Mouse (Mus musculus): ENCODE data around the gene Uvssa. TPM values are rescaled to one million over a fixed set of nuclear protein-coding genes. Genes with fewer than 3 reads are reported as not detected.

The Uvssa gene
- polyA plus RNA-seq, 1 experiment from 2014 or later: 5.7 TPM

DNA sequence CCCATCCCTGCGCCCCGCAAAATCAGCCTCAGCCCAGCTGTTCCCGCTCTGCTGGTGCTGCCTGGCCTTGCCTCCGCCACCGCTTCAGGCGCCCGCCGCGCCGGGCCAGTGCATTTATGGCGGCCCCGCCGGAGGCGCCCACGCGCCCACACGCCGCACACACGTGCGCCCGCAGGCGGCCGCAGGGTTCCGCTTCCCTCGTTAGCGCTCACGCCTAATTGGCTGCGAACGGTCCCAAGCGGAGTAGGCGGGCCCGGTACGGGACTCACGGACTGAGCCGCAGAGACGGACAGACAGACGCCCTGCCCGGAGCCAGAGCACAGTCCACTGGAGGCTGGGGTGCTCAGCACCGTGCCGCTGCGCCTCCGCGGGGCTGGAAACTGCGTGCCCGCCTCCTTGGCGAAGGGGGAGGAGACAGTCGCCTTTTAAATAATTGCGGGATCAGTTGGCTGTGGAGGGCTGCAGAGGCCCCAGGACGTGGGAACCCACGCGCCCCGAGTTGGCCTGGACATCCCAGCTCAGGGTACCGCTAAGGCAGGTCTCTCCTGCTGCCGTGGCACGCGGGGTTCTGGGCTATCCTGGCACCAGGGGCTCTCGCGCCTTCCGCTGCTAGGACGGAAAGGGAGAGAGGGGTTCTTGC, 55.9 kb downstream of the Uvssa start:
- H3K27ac ChIP-seq (ENCODE audit: low read length): no peak overlapping the region
- ATAC-seq: no peak

DNA sequence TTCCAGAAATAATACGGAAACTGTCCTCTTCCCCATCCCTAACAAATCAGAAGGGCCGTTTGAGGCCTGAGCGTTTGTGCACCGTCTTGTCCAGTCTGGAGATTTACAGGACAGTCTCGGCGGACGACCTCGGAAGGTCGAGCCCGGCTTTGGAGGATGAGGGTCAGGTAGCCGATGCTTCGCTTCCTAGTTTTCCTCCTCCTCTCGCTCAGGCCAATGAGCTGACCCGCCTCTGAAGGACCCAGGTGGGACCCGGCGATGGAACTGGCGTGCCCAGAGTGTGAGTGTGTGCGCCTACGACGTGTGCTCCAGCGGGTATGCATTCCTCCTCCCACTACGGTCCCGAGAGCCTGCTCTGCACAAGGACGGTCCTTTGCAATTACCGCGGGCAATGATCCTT, 56.8 kb downstream of the Uvssa start:
- Histone ChIP-seq H3K27ac (ENCODE audit: low read length) (no peak overlapping the region), H3K9me3 (ENCODE audit: control insufficient read depth, low read length) (no peaks in the 10 kb centered on the region), H3K4me2 (ENCODE audit: low read depth, low read length) (no peak overlapping the region), H3K4me3 (ENCODE audit: low read length) (no peak overlapping the region), H3K27me3 (replicated peaks; ENCODE audit: control insufficient read depth, insufficient read depth, low read length) (peaks cover 78% of the 10 kb centered on the region), H3K36me3 (ENCODE audit: control insufficient read depth, insufficient read depth, low read length) (no peaks in the 10 kb centered on the region), H3K9ac (ENCODE audit: low read depth, low read length) (no peak overlapping the region), H3K4me1 (ENCODE audit: control insufficient read depth, insufficient read depth, low read length) (peaks cover 18% of the 10 kb centered on the region)
- 3% methylated on average over 26 of the region's 26 CpGs for WGBS
- no peak for ATAC-seq

More for the DNA sequence above, 55.9 kb downstream of the Uvssa start:
- no peaks in the 10 kb centered on the region for H3K9me3 ChIP-seq (ENCODE audit: control insufficient read depth, low read length)
- no peaks in the 10 kb centered on the region for H3K36me3 ChIP-seq (ENCODE audit: control insufficient read depth, insufficient read depth, low read length)
- H3K4me3 ChIP-seq (ENCODE audit: low read length): peak overlapping the region; percentile 18
- H3K4me2 ChIP-seq (ENCODE audit: low read depth, low read length): no peak overlapping the region
- peaks cover 18% of the 10 kb centered on the region for H3K4me1 ChIP-seq (ENCODE audit: control insufficient read depth, insufficient read depth, low read length)
- H3K9ac ChIP-seq (ENCODE audit: low read depth, low read length): no peak overlapping the region
- 1% methylated on average over 60 of the region's 60 CpGs for WGBS
- H3K27me3 ChIP-seq (replicated peaks; ENCODE audit: control insufficient read depth, insufficient read depth, low read length): peaks cover 87% of the 10 kb centered on the region

DNA sequence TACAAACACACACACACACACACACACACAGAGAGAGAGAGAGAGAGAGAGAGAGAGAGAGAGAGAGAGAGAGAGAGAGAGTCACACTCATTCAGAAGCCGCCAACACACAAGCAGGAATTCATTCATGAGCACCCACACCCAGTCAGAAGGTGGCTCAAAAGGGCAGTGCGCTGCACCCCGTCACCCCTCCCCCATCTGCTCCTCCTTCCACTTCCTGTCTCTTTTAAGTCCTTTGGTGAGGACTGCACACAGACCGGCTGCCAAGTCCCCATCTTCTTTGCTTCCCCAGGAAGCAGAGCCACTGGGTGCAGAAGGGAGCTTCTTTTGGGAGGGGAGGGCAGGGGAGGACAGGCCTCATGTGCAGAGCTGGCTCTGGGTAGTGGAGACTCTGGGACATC, 57.6 kb downstream of the Uvssa start:
- no peak overlapping the region for H3K27ac ChIP-seq (ENCODE audit: low read length)
- H3K9ac ChIP-seq (ENCODE audit: low read depth, low read length): no peak overlapping the region
- no peak overlapping the region for H3K4me2 ChIP-seq (ENCODE audit: low read depth, low read length)
- H3K9me3 ChIP-seq (ENCODE audit: control insufficient read depth, low read length): no peaks in the 10 kb centered on the region
- peaks cover 14% of the 10 kb centered on the region for H3K4me1 ChIP-seq (ENCODE audit: control insufficient read depth, insufficient read depth, low read length)
- no peak overlapping the region for H3K4me3 ChIP-seq (ENCODE audit: low read length)
- no peaks in the 10 kb centered on the region for H3K36me3 ChIP-seq (ENCODE audit: control insufficient read depth, insufficient read depth, low read length)
- WGBS: 4% methylated on average over 4 of the region's 4 CpGs
- no peak for ATAC-seq
- peaks cover 70% of the 10 kb centered on the region for H3K27me3 ChIP-seq (replicated peaks; ENCODE audit: control insufficient read depth, insufficient read depth, low read length)

DNA sequence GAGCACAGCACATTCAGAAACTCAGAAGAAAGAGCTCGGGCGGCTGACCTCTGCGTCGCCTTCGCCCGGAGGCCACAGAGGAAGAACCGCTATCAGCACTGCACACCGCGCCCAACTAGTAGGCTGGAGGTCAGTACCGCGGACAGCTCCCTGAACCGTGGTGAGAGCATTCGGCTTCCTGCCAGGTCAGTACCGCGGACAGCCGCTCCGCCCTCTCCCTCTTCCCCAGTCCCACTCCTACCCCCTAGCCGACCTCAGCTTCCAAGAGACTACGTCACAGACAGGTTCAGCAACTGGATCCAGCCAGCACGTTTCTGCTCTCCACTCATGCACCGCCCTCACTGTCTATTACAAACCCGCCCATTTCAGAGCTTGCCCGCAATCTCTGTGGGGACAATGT, 59.9 kb downstream of the Uvssa start:
- Histone ChIP-seq H3K4me2 (ENCODE audit: low read depth, low read length) (no peak overlapping the region), H3K9me3 (ENCODE audit: control insufficient read depth, low read length) (no peaks in the 10 kb centered on the region), H3K4me1 (ENCODE audit: control insufficient read depth, insufficient read depth, low read length) (peaks cover 14% of the 10 kb centered on the region), H3K36me3 (ENCODE audit: control insufficient read depth, insufficient read depth, low read length) (no peaks in the 10 kb centered on the region), H3K4me3 (ENCODE audit: low read length) (no peak overlapping the region), H3K27ac (ENCODE audit: low read length) (no peak overlapping the region), H3K27me3 (replicated peaks; ENCODE audit: control insufficient read depth, insufficient read depth, low read length) (peaks cover 60% of the 10 kb centered on the region), H3K9ac (ENCODE audit: low read depth, low read length) (no peak overlapping the region)
- ATAC-seq: peak; percentile 83
- 3% methylated on average over 23 of the region's 23 CpGs for WGBS

DNA sequence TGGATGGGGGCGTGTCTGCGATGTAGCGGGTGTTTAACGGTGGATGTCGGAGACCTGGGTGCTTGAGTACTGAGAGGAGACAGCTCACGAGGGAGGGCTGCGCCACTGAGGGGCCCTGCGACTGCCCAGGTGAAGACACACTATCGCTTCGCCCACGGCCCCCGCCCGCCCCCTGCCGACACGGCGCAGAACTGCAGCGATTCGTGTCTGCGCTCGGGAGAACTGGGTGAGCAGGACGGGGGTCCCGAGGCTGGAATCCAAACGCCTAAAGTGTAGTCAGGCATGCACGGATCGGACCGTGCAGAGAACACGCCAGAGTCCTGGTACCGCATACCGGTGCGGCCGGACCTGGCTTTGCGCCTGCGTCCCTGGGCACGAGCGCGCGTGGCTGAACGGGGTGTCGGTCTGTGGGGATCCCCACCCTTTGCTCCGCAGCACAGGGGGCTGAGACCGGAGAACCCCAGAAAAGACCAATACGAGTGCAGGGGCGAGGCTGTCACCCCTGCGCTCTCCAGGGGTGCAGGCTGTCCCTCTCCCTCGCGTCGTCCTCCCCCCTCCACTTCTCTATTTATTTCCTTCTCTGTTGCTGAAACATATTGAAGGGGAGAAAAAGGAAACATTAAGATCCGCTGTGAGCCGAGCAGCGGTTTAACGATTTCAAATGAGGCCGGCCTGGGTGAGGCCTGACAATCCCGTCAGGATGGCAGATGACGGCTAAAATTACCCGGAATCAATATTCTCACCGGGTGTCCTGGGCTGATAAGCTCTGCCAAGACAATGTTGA, 64.8 kb downstream of the Uvssa start:
- Histone ChIP-seq H3K4me3 (ENCODE audit: low read length) (peak overlapping the region; percentile 35), H3K36me3 (ENCODE audit: control insufficient read depth, insufficient read depth, low read length) (no peaks in the 10 kb centered on the region), H3K4me2 (ENCODE audit: low read depth, low read length) (peak overlapping the region; percentile 57), H3K4me1 (ENCODE audit: control insufficient read depth, insufficient read depth, low read length) (peaks cover 4% of the 10 kb centered on the region; the same call in 1 of the 2 replicates), H3K9me3 (ENCODE audit: control insufficient read depth, low read length) (no peaks in the 10 kb centered on the region), H3K27me3 (replicated peaks; ENCODE audit: control insufficient read depth, insufficient read depth, low read length) (peaks cover 31% of the 10 kb centered on the region), H3K9ac (ENCODE audit: low read depth, low read length) (no peak overlapping the region), H3K27ac (ENCODE audit: low read length) (no peak overlapping the region)
- ATAC-seq: no peak
- 4% methylated on average over 55 of the region's 56 CpGs for WGBS

DNA sequence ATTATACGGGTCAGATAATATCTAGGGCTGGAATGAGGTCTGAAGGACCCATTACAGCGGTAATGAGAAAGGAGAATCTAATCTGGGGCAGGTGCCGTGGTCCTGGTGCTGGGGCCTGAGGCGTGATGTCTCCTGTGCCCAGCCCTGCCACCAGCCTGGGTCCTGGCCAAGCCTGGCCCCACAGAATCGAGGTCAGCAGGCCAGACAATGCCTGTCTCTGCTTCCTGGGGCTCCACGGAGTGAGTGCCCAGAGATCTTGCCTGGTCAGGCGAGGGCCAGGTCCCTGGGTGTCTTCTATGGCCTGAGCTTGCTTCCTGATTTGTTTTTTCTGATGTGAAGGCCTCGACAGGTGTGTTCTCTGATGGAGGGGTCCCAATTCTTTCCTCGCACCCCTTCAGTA, 65.4 kb downstream of the Uvssa start:
- H3K4me3 ChIP-seq (ENCODE audit: low read length): no peak overlapping the region
- 51% methylated on average over 9 of the region's 9 CpGs for WGBS
- H3K27ac ChIP-seq (ENCODE audit: low read length): no peak overlapping the region
- no peaks in the 10 kb centered on the region for H3K9me3 ChIP-seq (ENCODE audit: control insufficient read depth, low read length)
- no peak for ATAC-seq
- no peak overlapping the region for H3K9ac ChIP-seq (ENCODE audit: low read depth, low read length)
- no peaks in the 10 kb centered on the region for H3K36me3 ChIP-seq (ENCODE audit: control insufficient read depth, insufficient read depth, low read length)
- peaks cover 4% of the 10 kb centered on the region; the same call in 1 of the 2 replicates for H3K4me1 ChIP-seq (ENCODE audit: control insufficient read depth, insufficient read depth, low read length)
- H3K4me2 ChIP-seq (ENCODE audit: low read depth, low read length): no peak overlapping the region
- peaks cover 31% of the 10 kb centered on the region for H3K27me3 ChIP-seq (replicated peaks; ENCODE audit: control insufficient read depth, insufficient read depth, low read length)

DNA sequence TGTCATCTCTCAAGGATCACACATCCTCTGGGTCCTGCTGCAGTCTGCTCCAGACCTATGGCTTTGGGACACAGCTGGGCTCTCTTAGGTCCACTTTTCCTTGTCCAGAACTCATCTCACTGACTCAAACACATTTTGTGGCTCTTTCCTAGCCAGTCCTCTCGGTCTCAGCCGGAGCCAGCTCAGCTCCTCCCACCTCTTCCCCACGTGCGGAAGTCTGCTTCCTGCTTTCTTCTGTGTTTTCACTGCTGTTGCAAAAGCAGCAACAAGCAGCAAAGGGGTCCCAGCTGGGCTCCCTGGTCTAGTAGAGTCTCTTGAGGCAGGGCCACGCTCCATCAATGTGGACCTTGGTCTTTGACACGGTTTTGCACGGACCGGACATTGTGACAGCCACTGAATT, 77.4 kb downstream of the Uvssa start:
- no peaks in the 10 kb centered on the region for H3K36me3 ChIP-seq (ENCODE audit: control insufficient read depth, insufficient read depth, low read length)
- WGBS: 52% methylated on average over 8 of the region's 8 CpGs
- H3K9ac ChIP-seq (ENCODE audit: low read depth, low read length): no peak overlapping the region
- no peaks in the 10 kb centered on the region for H3K4me1 ChIP-seq (ENCODE audit: control insufficient read depth, insufficient read depth, low read length)
- no peak for ATAC-seq
- H3K27ac ChIP-seq (ENCODE audit: low read length): no peak overlapping the region
- H3K4me2 ChIP-seq (ENCODE audit: low read depth, low read length): no peak overlapping the region
- H3K27me3 ChIP-seq (replicated peaks; ENCODE audit: control insufficient read depth, insufficient read depth, low read length): no peaks in the 10 kb centered on the region
- H3K9me3 ChIP-seq (ENCODE audit: control insufficient read depth, low read length): no peaks in the 10 kb centered on the region
- no peak overlapping the region for H3K4me3 ChIP-seq (ENCODE audit: low read length)

DNA sequence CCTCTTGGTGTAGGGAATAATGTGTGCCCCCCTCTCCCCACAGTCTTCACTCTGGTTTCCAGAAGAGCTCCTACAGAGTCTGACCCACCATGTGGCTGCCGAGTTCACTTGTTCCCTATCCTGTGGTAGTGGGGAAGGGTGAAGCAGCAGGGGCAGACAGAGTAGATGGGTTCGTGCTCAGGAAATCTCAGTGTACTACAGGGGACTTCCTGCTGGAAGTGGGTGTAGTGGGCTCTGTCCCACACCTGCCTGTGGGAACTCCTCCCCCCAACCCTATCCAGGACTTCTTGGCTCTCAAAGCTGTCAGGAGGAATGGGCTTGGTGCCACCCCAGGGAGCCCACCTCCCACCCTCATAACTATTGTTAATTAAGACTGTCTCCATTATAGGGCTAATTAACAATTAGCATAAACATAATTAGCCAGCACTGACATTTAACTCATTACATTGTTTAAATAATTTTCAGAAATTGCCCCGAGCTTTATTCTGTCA, 79.8 kb downstream of the Uvssa start:
- Histone ChIP-seq H3K4me3 (ENCODE audit: low read length) (no peak overlapping the region), H3K9ac (ENCODE audit: low read depth, low read length) (no peak overlapping the region), H3K27me3 (replicated peaks; ENCODE audit: control insufficient read depth, insufficient read depth, low read length) (no peaks in the 10 kb centered on the region), H3K27ac (ENCODE audit: low read length) (no peak overlapping the region), H3K9me3 (ENCODE audit: control insufficient read depth, low read length) (no peaks in the 10 kb centered on the region), H3K4me2 (ENCODE audit: low read depth, low read length) (no peak overlapping the region), H3K4me1 (ENCODE audit: control insufficient read depth, insufficient read depth, low read length) (no peaks in the 10 kb centered on the region), H3K36me3 (ENCODE audit: control insufficient read depth, insufficient read depth, low read length) (no peaks in the 10 kb centered on the region)
- no peak for ATAC-seq
- 60% methylated on average over 3 of the region's 3 CpGs for WGBS

DNA sequence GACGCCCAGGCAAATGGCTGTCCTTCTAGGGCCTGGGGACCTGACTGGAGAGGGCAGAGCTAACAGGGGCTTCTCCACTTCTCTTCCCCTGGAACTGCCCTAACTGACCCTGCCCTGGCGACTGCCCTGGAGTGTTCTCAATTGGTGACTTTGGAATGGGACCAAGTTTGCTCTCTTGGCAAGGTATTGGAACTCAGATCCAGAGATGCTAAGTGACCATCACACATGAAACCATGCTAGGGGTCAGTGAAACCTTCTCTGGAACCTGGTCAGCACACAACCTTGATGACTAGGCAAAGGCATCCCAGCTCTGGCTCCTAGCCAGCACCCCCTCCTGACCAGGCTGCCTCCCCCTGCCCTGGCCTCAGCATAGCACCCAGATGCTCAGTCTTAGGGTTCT, 80.8 kb downstream of the Uvssa start:
- no peaks in the 10 kb centered on the region for H3K27me3 ChIP-seq (replicated peaks; ENCODE audit: control insufficient read depth, insufficient read depth, low read length)
- H3K4me1 ChIP-seq (ENCODE audit: control insufficient read depth, insufficient read depth, low read length): no peaks in the 10 kb centered on the region
- H3K9ac ChIP-seq (ENCODE audit: low read depth, low read length): no peak overlapping the region
- H3K9me3 ChIP-seq (ENCODE audit: control insufficient read depth, low read length): no peaks in the 10 kb centered on the region
- no peak overlapping the region for H3K27ac ChIP-seq (ENCODE audit: low read length)
- no peaks in the 10 kb centered on the region for H3K36me3 ChIP-seq (ENCODE audit: control insufficient read depth, insufficient read depth, low read length)
- no peak overlapping the region for H3K4me3 ChIP-seq (ENCODE audit: low read length)
- H3K4me2 ChIP-seq (ENCODE audit: low read depth, low read length): no peak overlapping the region
- no peak for ATAC-seq
- WGBS: 64% methylated on average over 2 of the region's 2 CpGs

Data from intestine, embryonic 16.5 days (tissue).